Mouse (Mus musculus) right cerebral cortex, postnatal 14 days (tissue): ENCODE results near the gene Klrb1.
A peak's percentile ranks its signal among the peaks of the same experiment; 100 is the strongest.
"Not testable (repeated sequence)": the region's sequence is repeated elsewhere in the genome, so short reads cannot be mapped to it uniquely, and the experiment has no call there.

Source experiments
- DNase-seq: peaks from one replicate; pipeline ENCODE4 v3.0.0; 2022

Gene Klrb1

GRCm38 (mm10) chr6:128722959-128723358 lies at the start of gene Klrb1:
Gene Klrb1, minus strand, starts transcription at chr6:128723059.
- DNase-seq = no peak

- no peak for DNase-seq
Measured at GRCm38 (mm10) chr6:128769481-128770253, 46.8 kb upstream of the Klrb1 start.

- DNase-seq = no peak
Measured at GRCm38 (mm10) chr6:128768047-128768446, 45.2 kb upstream of the Klrb1 start.

GRCm38 (mm10) chr6:128766486-128767254 lies 43.8 kb upstream of the Klrb1 start:
- peak; percentile 30 for DNase-seq

- no peak for DNase-seq
Measured at GRCm38 (mm10) chr6:128765211-128765610, 42.4 kb upstream of the Klrb1 start.

GRCm38 (mm10) chr6:128764598-128764997 lies 41.7 kb upstream of the Klrb1 start:
- DNase-seq = no peak

- DNase-seq = peak; percentile 89
Measured at GRCm38 (mm10) chr6:128763736-128764523, 41.1 kb upstream of the Klrb1 start.

- not testable (repeated sequence) for DNase-seq
Measured at GRCm38 (mm10) chr6:128762892-128763670, 40.2 kb upstream of the Klrb1 start.

- DNase-seq = no peak
Measured at GRCm38 (mm10) chr6:128761144-128761540, 38.3 kb upstream of the Klrb1 start.

GRCm38 (mm10) chr6:128760416-128761143 lies 37.7 kb upstream of the Klrb1 start:
- peak; percentile 73 for DNase-seq

GRCm38 (mm10) chr6:128760016-128760415 lies 37.2 kb upstream of the Klrb1 start:
- peak; percentile 85 for DNase-seq

- no peak for DNase-seq
Measured at GRCm38 (mm10) chr6:128759221-128759950, 36.5 kb upstream of the Klrb1 start.

GRCm38 (mm10) chr6:128755402-128755763 lies 32.5 kb upstream of the Klrb1 start:
- DNase-seq = not testable (repeated sequence)

GRCm38 (mm10) chr6:128754748-128755401 lies 32.0 kb upstream of the Klrb1 start:
- DNase-seq = not testable (repeated sequence)

GRCm38 (mm10) chr6:128754265-128754664 lies 31.4 kb upstream of the Klrb1 start:
- DNase-seq = not testable (repeated sequence)

GRCm38 (mm10) chr6:128753610-128754224 lies 30.9 kb upstream of the Klrb1 start:
- peak; percentile 87 for DNase-seq

GRCm38 (mm10) chr6:128747006-128747405 lies 24.1 kb upstream of the Klrb1 start:
- not testable (repeated sequence) for DNase-seq

GRCm38 (mm10) chr6:128737445-128737844 lies 14.6 kb upstream of the Klrb1 start:
- no peak for DNase-seq

- no peak for DNase-seq
Measured at GRCm38 (mm10) chr6:128736100-128736499, 13.2 kb upstream of the Klrb1 start.

GRCm38 (mm10) chr6:128734896-128735295 lies 12.0 kb upstream of the Klrb1 start:
- no peak for DNase-seq
